Mouse (Mus musculus) liver, embryonic 13.5 days (tissue): ENCODE results near the gene Nsun2. TPM values are rescaled to one million over a fixed set of nuclear protein-coding genes. Genes with fewer than 3 reads are reported as not detected.
"Not testable (repeated sequence)": the region's sequence is repeated elsewhere in the genome, so short reads cannot be mapped to it uniquely, and the experiment has no call there.

Experiments
- ATAC-seq: fragments of 200-750 bp; cut with Nextera tagmentation; 2 replicates; pipeline ENCODE4 v1.8.0; 2017; ENCODE audit warnings: low read depth, mild to moderate bottlenecking, moderate number of reproducible peaks, moderate library complexity
- DNase-seq: peaks from one replicate; pipeline ENCODE4 v3.0.0; 2022
- H3K27ac ChIP-seq: fragments of 300-500 bp; sonication (generic); 2 replicates; pipeline ENCODE4 v1.5.1; 2015; ENCODE audit warnings: moderate library complexity, mild to moderate bottlenecking, inconsistent platforms
- H3K27me3 ChIP-seq: fragments of 300-500 bp; sonication (generic); 2 replicates; pipeline ENCODE4 v1.6.1; 2015; ENCODE audit warnings: mild to moderate bottlenecking, inconsistent platforms
- H3K36me3 ChIP-seq: fragments of 300-500 bp; sonication (generic); 2 replicates; pipeline ENCODE4 v1.6.1; 2015; ENCODE audit warnings: mild to moderate bottlenecking, inconsistent platforms
- H3K4me1 ChIP-seq: fragments of 300-500 bp; sonication (generic); replicated peaks from 2 replicates; pipeline ENCODE4 v1.6.1; 2015; ENCODE audit warnings: inconsistent platforms
- H3K4me2 ChIP-seq: fragments of 300-500 bp; sonication (generic); 2 replicates; pipeline ENCODE4 v1.6.1; 2015; ENCODE audit warnings: inconsistent platforms, mild to moderate bottlenecking, moderate library complexity
- H3K4me3 ChIP-seq: fragments of 300-500 bp; sonication (generic); replicated peaks from 2 replicates; pipeline ENCODE4 v1.5.1; 2015; ENCODE audit warnings: mild to moderate bottlenecking, inconsistent platforms
- H3K9ac ChIP-seq: fragments of 300-500 bp; sonication (generic); 2 replicates; pipeline ENCODE4 v1.6.1; 2015; ENCODE audit warnings: mild to moderate bottlenecking, inconsistent platforms
- H3K9me3 ChIP-seq: fragments of 300-500 bp; sonication (generic); replicated peaks from 2 replicates; pipeline ENCODE4 v1.6.1; 2016; ENCODE audit warnings: inconsistent platforms
- WGBS: fragments of 180-500 bp; shearing (Covaris S2); methylation state at CpG from one replicate; pipeline ENCODE4 v1.1.7; 2015; ENCODE audit not compliant: insufficient replicate concordance; 5-methylcytosine and 5-hydroxymethylcytosine counted together
- polyA plus RNA-seq: library from polyadenylated mRNA; unstranded; fragments of >200 nt; fragmentation: Nextera tagmentation; extraction: Ambion mirVana; gene quantifications from 2 replicates; pipeline ENCODE4 v1.2.1, GENCODE M21; 2015

Gene Nsun2
- polyA plus RNA-seq, 1 experiment from 2014 or later: 136 TPM

- ATAC-seq (no peak; the same call in 1 of the 2 replicates), DNase-seq (no peak)
- WGBS: 14% methylated on average over 8 of the region's 8 CpGs
Measured at GRCm38 (mm10) chr13:69555045-69555444, 21.5 kb downstream of the Nsun2 start.

GRCm38 (mm10) chr13:69555957-69556482 lies 22.5 kb downstream of the Nsun2 start:
- 62% methylated on average over 6 of the region's 6 CpGs for WGBS
- no peaks in the 10 kb centered on the region for H3K9me3 ChIP-seq
- H3K27ac ChIP-seq: no peak overlapping the region
- H3K4me1 ChIP-seq: 0 out of 2 replicates have a peak, but pooled peaks cover 2% of the 10 kb centered on the region
- no peaks in the 10 kb centered on the region for H3K36me3 ChIP-seq
- ATAC-seq: no peak
- H3K4me3 ChIP-seq: no peak overlapping the region
- no peak overlapping the region for H3K9ac ChIP-seq
- H3K4me2 ChIP-seq: no peak overlapping the region
- H3K27me3 ChIP-seq: no peaks in the 10 kb centered on the region
- no peak for DNase-seq

More at GRCm38 (mm10) chr13:69555045-69555444, 21.5 kb downstream of the Nsun2 start:
- Histone ChIP-seq H3K36me3 (no peaks in the 10 kb centered on the region), H3K9ac (no peak overlapping the region), H3K27ac (no peak overlapping the region), H3K27me3 (no peaks in the 10 kb centered on the region), H3K4me2 (no peak overlapping the region), H3K4me3 (no peak overlapping the region), H3K4me1 (0 out of 2 replicates have a peak, but pooled peaks cover 2% of the 10 kb centered on the region), H3K9me3 (no peaks in the 10 kb centered on the region)

- no peak overlapping the region for H3K27ac ChIP-seq
- no peaks in the 10 kb centered on the region for H3K9me3 ChIP-seq
- no peaks in the 10 kb centered on the region for H3K27me3 ChIP-seq
- no peak overlapping the region for H3K4me2 ChIP-seq
- ATAC-seq: no peak
- no peak overlapping the region for H3K9ac ChIP-seq
- H3K4me3 ChIP-seq: no peak overlapping the region
- DNase-seq: no peak
- 0 out of 2 replicates have a peak, but pooled peaks cover 2% of the 10 kb centered on the region for H3K4me1 ChIP-seq
- no peaks in the 10 kb centered on the region for H3K36me3 ChIP-seq
Measured at GRCm38 (mm10) chr13:69556728-69557127, 23.2 kb downstream of the Nsun2 start.

GRCm38 (mm10) chr13:69558098-69558660 lies 24.6 kb downstream of the Nsun2 start:
- Histone ChIP-seq H3K9me3 (no peaks in the 10 kb centered on the region), H3K36me3 (no peaks in the 10 kb centered on the region)
- 62% methylated on average over 6 of the region's 6 CpGs for WGBS

GRCm38 (mm10) chr13:69559291-69559961 lies 25.9 kb downstream of the Nsun2 start:
- no peaks in the 10 kb centered on the region for H3K9me3 ChIP-seq
- no peak overlapping the region for H3K9ac ChIP-seq
- H3K27ac ChIP-seq: no peak overlapping the region
- H3K36me3 ChIP-seq: no peaks in the 10 kb centered on the region
- H3K4me3 ChIP-seq: no peak overlapping the region
- ATAC-seq (no peak), DNase-seq (no peak)
- 46% methylated on average over 13 of the region's 13 CpGs for WGBS
- 0 out of 2 replicates have a peak, but pooled peaks cover 2% of the 10 kb centered on the region for H3K4me1 ChIP-seq
- no peaks in the 10 kb centered on the region for H3K27me3 ChIP-seq
- H3K4me2 ChIP-seq: no peak overlapping the region

More at GRCm38 (mm10) chr13:69558098-69558660, 24.6 kb downstream of the Nsun2 start:
- no peak for DNase-seq
- ATAC-seq: no peak
- Histone ChIP-seq H3K27me3 (no peaks in the 10 kb centered on the region), H3K4me3 (no peak overlapping the region), H3K4me2 (no peak overlapping the region), H3K9ac (no peak overlapping the region), H3K4me1 (0 out of 2 replicates have a peak, but pooled peaks cover 2% of the 10 kb centered on the region), H3K27ac (no peak overlapping the region)

- no peak overlapping the region for H3K4me3 ChIP-seq
- no peak overlapping the region for H3K9ac ChIP-seq
- WGBS: 66% methylated on average over 9 of the region's 9 CpGs
- 0 out of 2 replicates have a peak, but pooled peaks cover 2% of the 10 kb centered on the region for H3K4me1 ChIP-seq
- no peak overlapping the region for H3K27ac ChIP-seq
- no peaks in the 10 kb centered on the region for H3K36me3 ChIP-seq
- H3K4me2 ChIP-seq: no peak overlapping the region
- ATAC-seq: no peak
- H3K27me3 ChIP-seq: no peaks in the 10 kb centered on the region
- no peaks in the 10 kb centered on the region for H3K9me3 ChIP-seq
- DNase-seq: no peak
Measured at GRCm38 (mm10) chr13:69562004-69562403, 28.5 kb downstream of the Nsun2 start.

GRCm38 (mm10) chr13:69562654-69563574 lies 29.4 kb downstream of the Nsun2 start:
- H3K27ac ChIP-seq: no peak overlapping the region

GRCm38 (mm10) chr13:69563905-69564304 lies 30.4 kb downstream of the Nsun2 start:
- DNase-seq (no peak), ATAC-seq (no peak)
- Histone ChIP-seq H3K27ac (no peak overlapping the region), H3K4me3 (no peak overlapping the region), H3K4me2 (no peak overlapping the region), H3K36me3 (no peaks in the 10 kb centered on the region), H3K27me3 (no peaks in the 10 kb centered on the region), H3K4me1 (0 out of 2 replicates have a peak, but pooled peaks cover 2% of the 10 kb centered on the region), H3K9ac (no peak overlapping the region), H3K9me3 (no peaks in the 10 kb centered on the region)
- 56% methylated on average over 3 of the region's 3 CpGs for WGBS

More at GRCm38 (mm10) chr13:69562654-69563574, 29.4 kb downstream of the Nsun2 start:
- no peak for ATAC-seq
- H3K4me2 ChIP-seq: no peak overlapping the region
- H3K4me1 ChIP-seq: 0 out of 2 replicates have a peak, but pooled peaks cover 2% of the 10 kb centered on the region
- no peak for DNase-seq
- no peaks in the 10 kb centered on the region for H3K36me3 ChIP-seq
- WGBS: 62% methylated on average over 12 of the region's 12 CpGs
- no peak overlapping the region for H3K4me3 ChIP-seq
- no peak overlapping the region for H3K9ac ChIP-seq
- no peaks in the 10 kb centered on the region for H3K27me3 ChIP-seq
- H3K9me3 ChIP-seq: no peaks in the 10 kb centered on the region

- no peaks in the 10 kb centered on the region for H3K36me3 ChIP-seq
- no peak overlapping the region for H3K4me3 ChIP-seq
- H3K4me2 ChIP-seq: no peak overlapping the region
- H3K9me3 ChIP-seq: no peaks in the 10 kb centered on the region
- no peaks in the 10 kb centered on the region for H3K27me3 ChIP-seq
- H3K4me1 ChIP-seq: 0 out of 2 replicates have a peak, but pooled peaks cover 2% of the 10 kb centered on the region
- H3K27ac ChIP-seq: no peak overlapping the region
- DNase-seq (no peak), ATAC-seq (no peak)
- no peak overlapping the region for H3K9ac ChIP-seq
Measured at GRCm38 (mm10) chr13:69564573-69564972, 31.0 kb downstream of the Nsun2 start.

GRCm38 (mm10) chr13:69565401-69565800 lies 31.9 kb downstream of the Nsun2 start:
- ATAC-seq, H3K27ac ChIP-seq, H3K27me3 ChIP-seq, H3K9me3 ChIP-seq, H3K9ac ChIP-seq, H3K4me2 ChIP-seq, H3K36me3 ChIP-seq, H3K4me1 ChIP-seq, DNase-seq, H3K4me3 ChIP-seq: not testable (repeated sequence)
- 85% methylated on average over 4 of the region's 4 CpGs for WGBS

GRCm38 (mm10) chr13:69569201-69569600 lies 35.7 kb downstream of the Nsun2 start:
- Histone ChIP-seq H3K9ac (no peak overlapping the region), H3K4me3 (no peak overlapping the region), H3K9me3 (no peaks in the 10 kb centered on the region), H3K36me3 (no peaks in the 10 kb centered on the region), H3K4me1 (no peaks in the 10 kb centered on the region), H3K27me3 (no peaks in the 10 kb centered on the region), H3K27ac (no peak overlapping the region), H3K4me2 (no peak overlapping the region)
- DNase-seq: no peak
- ATAC-seq: no peak
- WGBS: 71% methylated on average over 9 of the region's 9 CpGs
